Mouse (Mus musculus): ENCODE data around the gene Olfr855. TPM values are rescaled to one million over a fixed set of nuclear protein-coding genes. Genes with fewer than 3 reads are reported as not detected.
A peak's percentile ranks its signal among the peaks of the same experiment; 100 is the strongest.

Olfr855 gene
- total RNA-seq (2014; rRNA removed) (not detected in 2 replicates), polyA plus RNA-seq (2012; rRNA removed) (not detected in 2 replicates)

- Histone ChIP-seq H3K27me3 (ENCODE audit: control insufficient read depth, insufficient read depth, low read length) (no peaks in the 10 kb centered on the region), H3K4me3 (ENCODE audit: insufficient read depth, low read depth, low read length) (no peak within 1 kb of the TSS), H3K9ac (ENCODE audit: low read depth, low read length) (no peak within 1 kb of the TSS), H3K4me1 (ENCODE audit: control insufficient read depth, insufficient read depth, low read length) (no peaks in the 10 kb centered on the region), H3K27ac (replicated peaks; ENCODE audit: insufficient read depth, low read depth, low read length) (no peak within 1 kb of the TSS), H3K36me3 (ENCODE audit: control insufficient read depth, insufficient read depth, low read length) (no peaks in the 10 kb centered on the region), H3K79me2 (ENCODE audit: control insufficient read depth, insufficient read depth, low read length) (no peaks in the 10 kb centered on the region)
- no peak for TF ChIP-seq POLR2A (IDR thresholded peaks at IDR 0.05; ENCODE audit: extremely low read depth, insufficient read depth, low read length)
- TF ChIP-seq CTCF (IDR thresholded peaks at IDR 0.05; ENCODE audit: low read depth, low read length): no peak
- no peak for DNase-seq (ENCODE audit: extremely low read depth, low read depth, low spot score)
These were observed at the start of gene Olfr855 for GRCm38 (mm10) chr9:19582317-19582716. TSS of gene Olfr855 (plus strand) at chr9:19582617.

DNA sequence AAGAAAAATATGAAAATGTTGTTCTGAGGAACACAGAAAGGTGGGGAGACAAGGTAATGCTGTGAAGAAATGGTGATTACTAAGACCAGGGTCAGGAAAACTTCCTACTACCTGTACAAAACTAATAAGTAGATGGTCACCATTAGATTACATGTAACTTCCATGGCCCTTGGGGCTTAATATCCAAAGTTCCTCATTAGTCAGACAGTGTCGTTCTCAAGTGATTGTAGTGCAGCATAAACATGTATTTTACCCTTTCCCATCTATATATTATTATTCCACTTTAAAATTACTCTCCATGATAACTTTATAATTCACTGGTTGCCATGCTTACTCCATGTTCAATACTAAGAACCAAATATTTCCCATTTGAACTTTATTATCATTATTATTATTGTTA lies 41.4 kb upstream of the Olfr855 start, which contains the start of gene Olfr853:
Olfr853 (minus strand) TSS at position 101 of the 400 bp plus-strand sequence.
- H3K27ac ChIP-seq (replicated peaks; ENCODE audit: insufficient read depth, low read depth, low read length): no peak within 1 kb of the TSS
- H3K79me2 ChIP-seq (ENCODE audit: control insufficient read depth, insufficient read depth, low read length): no peaks in the 10 kb centered on the region
- no peak within 1 kb of the TSS for H3K9ac ChIP-seq (ENCODE audit: low read depth, low read length)
- no peak for TF ChIP-seq CTCF (IDR thresholded peaks at IDR 0.05; ENCODE audit: low read depth, low read length)
- no peak for TF ChIP-seq POLR2A (IDR thresholded peaks at IDR 0.05; ENCODE audit: extremely low read depth, insufficient read depth, low read length)
- DNase-seq (ENCODE audit: extremely low read depth, low read depth, low spot score): no peak
- no peaks in the 10 kb centered on the region for H3K27me3 ChIP-seq (ENCODE audit: control insufficient read depth, insufficient read depth, low read length)
- no peak within 1 kb of the TSS for H3K4me3 ChIP-seq (ENCODE audit: insufficient read depth, low read depth, low read length)
- H3K36me3 ChIP-seq (ENCODE audit: control insufficient read depth, insufficient read depth, low read length): no peaks in the 10 kb centered on the region
- H3K4me1 ChIP-seq (ENCODE audit: control insufficient read depth, insufficient read depth, low read length): no peaks in the 10 kb centered on the region
- 72% methylated on average over 1 of the region's 1 CpGs for WGBS

DNA sequence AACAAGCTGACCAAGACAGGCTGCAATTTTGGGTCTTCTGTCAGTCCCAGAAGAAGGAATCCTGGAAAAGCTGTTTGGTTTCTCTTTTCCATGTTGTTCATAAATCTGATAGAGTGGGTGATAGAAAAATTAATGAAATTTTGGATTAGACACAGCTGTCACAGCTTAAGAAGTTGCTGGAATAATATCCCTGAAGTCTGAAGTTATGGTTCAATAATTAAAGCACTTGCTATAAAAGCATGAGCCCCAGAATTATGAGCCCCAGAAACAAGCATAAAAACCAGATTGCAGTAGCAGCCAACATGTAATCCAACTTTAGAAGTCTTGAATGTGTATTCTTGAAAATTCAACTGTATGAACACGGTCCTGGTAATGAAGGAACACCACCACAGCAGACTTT lies 15.1 kb upstream of the Olfr855 start, which contains the start of gene Olfr854:
Olfr854 (minus strand) TSS at position 101 of the 400 bp plus-strand sequence.
- DNase-seq (ENCODE audit: extremely low read depth, low read depth, low spot score): no peak

DNA sequence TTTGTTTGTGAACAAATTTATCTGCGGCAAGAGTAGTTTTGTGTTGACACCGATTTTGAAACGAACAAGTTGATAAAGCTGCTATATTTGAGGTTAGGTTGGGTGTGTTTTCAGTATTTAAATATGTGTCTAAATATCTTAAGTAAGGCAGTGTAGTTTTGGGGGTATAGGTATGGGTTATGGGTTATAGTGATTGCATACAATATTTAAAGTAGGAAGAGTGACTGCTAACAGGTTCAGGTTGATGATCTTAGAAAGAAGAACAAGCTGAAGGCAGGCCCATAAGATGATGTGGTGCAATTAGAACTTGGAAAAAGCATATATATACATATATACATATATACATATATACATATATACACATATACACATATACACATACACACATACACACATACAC lies 38.9 kb downstream of the Olfr855 start:
- 96% methylated on average over 3 of the region's 3 CpGs for WGBS
- H3K4me1 ChIP-seq (ENCODE audit: control insufficient read depth, insufficient read depth, low read length): no peaks in the 10 kb centered on the region

More for the DNA sequence above, 15.1 kb upstream of the Olfr855 start, which contains the start of gene Olfr854:
- Histone ChIP-seq H3K4me3 (ENCODE audit: insufficient read depth, low read depth, low read length) (no peak within 1 kb of the TSS), H3K79me2 (ENCODE audit: control insufficient read depth, insufficient read depth, low read length) (no peaks in the 10 kb centered on the region), H3K27me3 (ENCODE audit: control insufficient read depth, insufficient read depth, low read length) (no peaks in the 10 kb centered on the region), H3K36me3 (ENCODE audit: control insufficient read depth, insufficient read depth, low read length) (no peaks in the 10 kb centered on the region), H3K4me1 (ENCODE audit: control insufficient read depth, insufficient read depth, low read length) (no peaks in the 10 kb centered on the region), H3K27ac (replicated peaks; ENCODE audit: insufficient read depth, low read depth, low read length) (no peak within 1 kb of the TSS), H3K9ac (ENCODE audit: low read depth, low read length) (no peak within 1 kb of the TSS)
- 61% methylated on average over 1 of the region's 1 CpGs for WGBS
- TF ChIP-seq POLR2A (IDR thresholded peaks at IDR 0.05; ENCODE audit: extremely low read depth, insufficient read depth, low read length): no peak
- TF ChIP-seq CTCF (IDR thresholded peaks at IDR 0.05; ENCODE audit: low read depth, low read length): no peak

DNA sequence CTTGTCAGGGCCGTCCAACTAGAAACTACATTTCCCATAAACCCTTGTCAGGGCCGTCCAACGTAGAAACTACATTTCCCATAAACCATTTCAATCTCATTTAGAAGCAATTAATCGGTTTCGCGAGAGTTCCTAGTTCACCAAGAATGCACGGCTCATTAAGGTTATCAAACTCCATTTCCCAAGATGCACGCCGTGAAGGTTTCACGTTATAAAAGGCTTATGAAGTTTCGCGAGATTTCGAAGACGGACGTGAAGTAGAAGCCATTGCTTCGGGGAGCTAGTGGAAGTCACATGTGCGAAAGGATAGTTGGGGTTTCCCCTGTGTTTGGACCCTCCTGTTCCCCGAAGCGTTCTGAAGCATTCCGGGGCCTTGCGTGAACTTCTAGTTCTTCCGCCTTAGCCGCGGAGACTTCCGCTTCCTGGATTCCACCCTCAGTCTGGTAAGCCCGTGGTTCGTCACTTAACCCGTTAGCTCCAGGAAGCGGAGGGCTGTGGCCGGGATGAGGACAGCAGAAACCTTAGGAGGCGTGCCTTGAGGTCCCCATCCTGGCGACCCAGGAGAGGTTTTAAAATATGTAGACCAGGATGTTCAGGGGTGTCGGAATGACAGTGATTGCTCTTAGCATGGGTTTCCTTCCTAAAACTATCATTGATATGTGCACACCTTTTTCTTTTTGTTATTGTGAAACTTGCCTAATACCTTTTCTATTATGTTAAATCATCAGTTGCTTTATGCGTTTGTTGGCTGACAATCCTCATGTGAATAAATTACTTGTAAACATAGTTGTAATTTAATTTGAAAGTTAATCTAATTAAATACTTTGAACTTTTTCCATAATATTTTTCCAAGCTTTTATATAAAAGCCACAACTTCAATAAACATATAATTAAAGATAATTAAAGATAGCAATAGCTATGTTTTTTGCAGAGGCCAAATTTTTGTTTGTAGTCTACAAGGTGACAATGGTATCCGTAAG lies 39.7 kb downstream of the Olfr855 start, which contains the start of gene Zfp317:
Zfp317 (plus strand) TSS at position 260 of the 980 bp plus-strand sequence.
- H3K4me1 ChIP-seq (ENCODE audit: control insufficient read depth, insufficient read depth, low read length): no peaks in the 10 kb centered on the region
- peak within 1 kb of the TSS; percentile 44 for H3K9ac ChIP-seq (ENCODE audit: low read depth, low read length)
- H3K27ac ChIP-seq (replicated peaks; ENCODE audit: insufficient read depth, low read depth, low read length): peak within 1 kb of the TSS; percentile 59
- peak within 1 kb of the TSS; percentile 60 for H3K4me3 ChIP-seq (ENCODE audit: insufficient read depth, low read depth, low read length)
- peaks cover 5% of the 10 kb centered on the region for H3K36me3 ChIP-seq (ENCODE audit: control insufficient read depth, insufficient read depth, low read length)
- under 1% methylated on average over 35 of the region's 35 CpGs for WGBS
- H3K79me2 ChIP-seq (ENCODE audit: control insufficient read depth, insufficient read depth, low read length): no peaks in the 10 kb centered on the region; the same call in 1 of the 2 replicates
- H3K27me3 ChIP-seq (ENCODE audit: control insufficient read depth, insufficient read depth, low read length): no peaks in the 10 kb centered on the region
- TF ChIP-seq POLR2A (IDR thresholded peaks at IDR 0.05; ENCODE audit: extremely low read depth, insufficient read depth, low read length): no peak
- no peak for TF ChIP-seq CTCF (IDR thresholded peaks at IDR 0.05; ENCODE audit: low read depth, low read length)
- DNase-seq (ENCODE audit: extremely low read depth, low read depth, low spot score): peak; percentile 100

More for the DNA sequence above, 38.9 kb downstream of the Olfr855 start:
- TF ChIP-seq CTCF (IDR thresholded peaks at IDR 0.05; ENCODE audit: low read depth, low read length) (no peak), POLR2A (IDR thresholded peaks at IDR 0.05; ENCODE audit: extremely low read depth, insufficient read depth, low read length) (no peak)
- Histone ChIP-seq H3K27ac (replicated peaks; ENCODE audit: insufficient read depth, low read depth, low read length) (no peak overlapping the region), H3K36me3 (ENCODE audit: control insufficient read depth, insufficient read depth, low read length) (peaks cover 5% of the 10 kb centered on the region), H3K4me3 (ENCODE audit: insufficient read depth, low read depth, low read length) (no peak overlapping the region), H3K27me3 (ENCODE audit: control insufficient read depth, insufficient read depth, low read length) (no peaks in the 10 kb centered on the region), H3K79me2 (ENCODE audit: control insufficient read depth, insufficient read depth, low read length) (no peaks in the 10 kb centered on the region; the same call in 1 of the 2 replicates), H3K9ac (ENCODE audit: low read depth, low read length) (no peak overlapping the region)
- DNase-seq (ENCODE audit: extremely low read depth, low read depth, low spot score): no peak

Measured in liver, adult 2 months (tissue).